Mouse (Mus musculus) right cerebral cortex, postnatal 36 days (tissue): Measurements from ENCODE around the gene Frmd5.
A peak's percentile ranks its signal among the peaks of the same experiment; 100 is the strongest.
"Not testable (repeated sequence)": the region's sequence is repeated elsewhere in the genome, so short reads cannot be mapped to it uniquely, and the experiment has no call there.

Experiments used
- DNase-seq, 2 experiments: peaks; one replicate each; pipeline ENCODE4 v3.0.0; 2022; ENCODE audit warnings: low spot score in 2 of 2, mixed read lengths in 1 of 2

Gene Frmd5

GRCm38 (mm10) chr2:121806959-121807653 is at the start of gene Frmd5:
Gene Frmd5, minus strand, starts transcription at chr2:121807087.
- DNase-seq = peak; percentile 91 to 95

DNA sequence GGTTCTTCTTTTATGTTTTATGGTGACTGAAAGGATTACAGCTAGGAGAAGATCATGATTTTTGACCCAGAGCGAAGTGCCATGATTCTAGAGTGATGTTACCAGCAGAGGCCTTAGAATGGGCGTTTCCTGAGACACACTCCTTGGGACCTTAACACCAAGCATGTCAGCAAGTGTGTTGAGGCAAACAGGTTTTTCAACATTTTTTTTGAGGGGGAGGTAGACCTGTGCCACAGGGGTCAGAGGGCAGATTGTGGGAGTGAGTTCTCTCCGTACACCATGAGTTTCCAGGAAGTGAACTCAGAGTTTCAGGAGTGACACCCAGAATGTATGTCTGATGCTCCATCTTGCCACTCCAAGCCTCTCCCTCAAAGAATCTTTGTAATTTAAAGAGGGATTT is 47.1 kb upstream of the Frmd5 start:
- DNase-seq = no peak

- no peak for DNase-seq
Measured at GRCm38 (mm10) chr2:121852045-121852444, 45.2 kb upstream of the Frmd5 start.

- no peak for DNase-seq
Measured at GRCm38 (mm10) chr2:121846050-121846449, 39.2 kb upstream of the Frmd5 start.

GRCm38 (mm10) chr2:121842249-121842648 is 35.4 kb upstream of the Frmd5 start:
- DNase-seq = no peak

GRCm38 (mm10) chr2:121841453-121841852 is 34.6 kb upstream of the Frmd5 start:
- no peak for DNase-seq

GRCm38 (mm10) chr2:121834926-121835325 is 28.0 kb upstream of the Frmd5 start:
- DNase-seq = no peak

- DNase-seq = no peak
Measured at GRCm38 (mm10) chr2:121832484-121832894, 25.6 kb upstream of the Frmd5 start.

GRCm38 (mm10) chr2:121828411-121828810 is 21.5 kb upstream of the Frmd5 start:
- DNase-seq = no peak

DNA sequence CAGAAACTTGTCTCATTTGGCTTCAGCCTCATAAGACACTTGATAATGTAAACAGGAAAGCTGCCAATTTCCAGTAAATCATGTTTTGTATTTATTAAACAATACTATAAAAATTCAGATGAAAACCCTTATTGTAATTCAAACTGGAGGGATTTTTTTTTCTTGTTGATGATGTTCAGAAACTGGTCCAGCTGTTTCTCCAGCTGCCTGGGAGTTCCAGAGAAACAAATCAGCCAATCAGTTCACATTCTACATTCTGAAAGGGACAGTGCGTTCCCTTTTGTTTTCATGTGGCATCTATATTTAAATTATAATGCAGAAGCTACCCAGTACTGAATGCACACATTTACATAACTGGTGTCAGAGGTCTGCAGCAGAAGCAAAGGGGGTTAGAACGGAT is 19.3 kb upstream of the Frmd5 start:
- no peak for DNase-seq

GRCm38 (mm10) chr2:121824653-121825052 is 17.8 kb upstream of the Frmd5 start:
- DNase-seq = no peak

DNA sequence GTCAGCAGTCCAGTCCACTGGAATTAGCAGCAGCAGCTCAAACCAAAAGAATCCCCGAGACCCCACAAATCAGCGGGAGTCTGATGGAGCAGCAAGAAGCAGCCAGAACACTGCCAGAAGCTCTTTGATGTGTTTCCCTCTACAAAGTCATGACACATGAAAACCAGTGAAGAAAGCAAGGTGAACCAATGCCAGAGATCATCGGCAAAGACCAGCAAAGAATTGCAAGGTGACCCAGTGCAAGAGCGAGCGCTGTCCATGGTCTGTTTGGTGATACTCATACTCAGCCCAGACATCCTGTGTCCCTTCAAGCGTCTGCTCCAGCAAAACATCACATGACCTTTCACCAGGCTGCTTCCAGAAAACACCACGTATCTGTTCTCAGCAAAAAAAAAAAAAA is 14.9 kb upstream of the Frmd5 start:
- no peak for DNase-seq

- not testable (repeated sequence) for DNase-seq
Measured at GRCm38 (mm10) chr2:121810876-121811275, 4.0 kb upstream of the Frmd5 start.

DNA sequence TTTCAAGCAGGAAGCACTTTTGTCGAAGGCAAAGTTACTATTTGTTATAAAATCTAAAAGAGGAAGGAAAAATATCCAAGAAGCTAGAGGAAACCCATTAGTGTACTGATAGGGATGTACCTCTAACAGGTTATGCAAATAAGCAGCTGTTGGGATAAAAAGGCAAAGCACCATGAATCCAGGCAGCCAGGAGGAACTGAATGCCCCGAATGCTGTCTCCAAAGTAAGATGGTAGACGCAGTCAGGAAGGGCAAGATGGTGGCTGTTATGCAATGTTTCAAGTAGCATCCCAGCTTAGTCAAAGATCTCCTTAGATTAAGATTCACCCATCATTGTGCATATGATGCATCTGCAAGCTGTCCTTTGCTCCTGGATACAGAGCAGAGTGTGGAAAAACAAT is 2.2 kb upstream of the Frmd5 start:
- DNase-seq = no peak

DNA sequence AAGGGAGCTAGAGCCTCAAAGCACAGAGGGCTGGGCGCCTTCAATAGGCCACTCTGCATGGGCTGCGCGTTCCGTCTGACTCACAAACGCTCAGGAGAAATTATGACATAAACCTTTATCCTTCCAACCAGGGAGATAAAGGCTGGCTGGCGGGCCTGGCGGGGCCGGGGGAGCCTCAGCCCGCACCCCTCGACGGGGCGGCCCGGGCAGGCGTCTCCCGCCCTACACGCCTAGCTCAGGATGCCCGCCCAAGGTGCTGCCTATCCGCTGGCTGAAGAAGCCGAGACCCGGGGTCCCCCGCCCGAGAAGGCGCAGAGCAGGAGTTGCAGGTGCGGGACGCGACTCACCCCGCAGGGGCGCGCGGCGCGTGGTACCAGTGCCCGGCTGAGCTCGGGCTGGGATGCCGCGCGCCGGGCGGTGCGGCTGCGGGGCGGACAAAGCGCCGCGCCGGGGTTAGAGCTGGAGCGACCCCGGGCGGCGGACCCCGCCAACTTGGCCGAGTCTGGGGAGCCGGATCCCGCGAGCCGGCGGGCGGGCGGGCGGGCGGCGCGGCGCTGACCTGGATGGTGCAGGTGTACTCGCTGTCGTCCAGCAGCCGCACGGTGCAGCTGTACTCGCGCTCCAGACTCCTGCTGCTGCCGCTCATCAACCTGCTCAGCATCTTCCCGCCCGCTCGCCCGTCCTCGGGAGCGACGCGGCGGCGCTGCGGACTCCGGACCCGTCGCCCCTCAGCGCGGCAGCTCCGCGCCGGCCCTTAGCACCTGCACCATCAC is 530 bp downstream of the Frmd5 start:
- DNase-seq = peak in 1 of 2 experiments; percentile 24

GRCm38 (mm10) chr2:121799051-121799450 is 7.8 kb downstream of the Frmd5 start:
- DNase-seq = no peak

- DNase-seq = no peak
Measured at GRCm38 (mm10) chr2:121795995-121796394, 10.9 kb downstream of the Frmd5 start.

DNA sequence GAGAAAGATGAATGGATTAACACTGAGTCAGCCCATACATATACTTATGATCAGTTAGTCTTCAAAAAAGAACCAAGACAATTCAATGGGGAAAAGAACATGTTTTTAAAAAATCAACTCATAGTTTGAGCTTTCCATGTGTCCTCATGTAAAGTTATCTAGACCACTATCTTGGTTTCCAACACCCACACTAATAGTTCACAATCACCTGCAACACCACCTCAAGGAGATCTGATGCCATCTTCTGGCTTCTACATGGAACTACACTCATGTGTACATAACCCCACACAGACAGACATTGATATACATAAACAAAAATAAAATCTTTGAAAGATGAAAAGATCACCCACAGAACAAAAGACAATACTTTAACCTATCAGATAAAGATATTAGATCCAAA is 17.1 kb downstream of the Frmd5 start:
- DNase-seq = no peak

DNA sequence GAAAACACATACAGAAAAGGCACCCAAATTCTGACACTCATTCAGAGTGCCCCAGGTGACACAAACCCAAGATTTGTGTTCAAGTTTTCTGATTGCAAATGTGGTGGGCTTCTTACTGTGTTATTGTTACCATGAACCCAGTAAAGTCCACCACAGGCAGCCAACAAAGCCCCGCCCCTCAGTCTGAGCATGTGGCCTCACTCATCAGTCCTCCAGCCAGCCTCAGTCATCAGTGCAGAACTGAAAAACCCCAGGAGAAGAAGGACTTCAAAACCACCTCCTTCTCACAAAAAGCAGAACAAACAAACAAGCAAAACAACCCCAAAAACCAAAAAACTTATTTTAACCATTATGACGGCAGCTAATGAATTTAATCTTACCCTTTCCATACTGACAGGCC is 18.5 kb downstream of the Frmd5 start:
- DNase-seq = no peak

GRCm38 (mm10) chr2:121787767-121788166 is 19.1 kb downstream of the Frmd5 start:
- no peak for DNase-seq

DNA sequence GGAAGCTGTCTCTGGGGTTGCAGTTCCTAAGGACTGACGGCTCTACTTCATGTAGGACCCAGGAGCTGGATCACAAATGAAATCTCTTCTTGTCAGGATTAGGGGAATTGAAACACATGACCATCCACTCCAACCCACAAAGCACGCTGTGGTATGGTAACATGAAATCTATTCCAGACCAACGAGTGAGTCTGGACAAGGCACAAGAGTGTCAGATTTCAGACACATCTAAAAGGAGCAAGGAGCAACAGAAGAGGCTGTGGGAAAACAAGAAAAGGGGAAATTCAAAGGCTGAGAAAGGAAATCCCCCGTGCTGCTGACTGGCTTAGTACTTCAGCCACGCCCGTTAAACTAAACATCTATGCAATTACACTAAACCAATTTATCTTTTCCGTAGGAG is 19.6 kb downstream of the Frmd5 start:
- DNase-seq = no peak

DNA sequence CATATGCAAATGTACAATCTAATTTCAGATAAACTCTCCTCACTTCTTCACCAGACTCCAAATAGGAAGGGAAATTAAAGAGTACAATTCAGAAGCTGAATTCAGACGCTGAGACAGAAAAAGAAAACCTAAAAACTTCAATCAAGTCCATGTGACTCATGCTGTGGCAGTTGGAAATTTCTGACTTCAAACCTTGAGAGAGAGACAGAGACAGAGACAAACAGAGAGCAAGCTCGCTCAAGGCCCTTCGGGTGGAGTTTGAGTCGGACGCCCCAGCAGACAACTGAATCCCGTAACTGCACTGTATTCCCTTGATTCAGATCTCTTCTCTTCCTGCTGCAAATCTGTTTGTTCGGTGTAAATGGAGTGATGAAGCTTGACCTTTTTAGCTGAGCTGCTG is 30.7 kb downstream of the Frmd5 start:
- DNase-seq = no peak

DNA sequence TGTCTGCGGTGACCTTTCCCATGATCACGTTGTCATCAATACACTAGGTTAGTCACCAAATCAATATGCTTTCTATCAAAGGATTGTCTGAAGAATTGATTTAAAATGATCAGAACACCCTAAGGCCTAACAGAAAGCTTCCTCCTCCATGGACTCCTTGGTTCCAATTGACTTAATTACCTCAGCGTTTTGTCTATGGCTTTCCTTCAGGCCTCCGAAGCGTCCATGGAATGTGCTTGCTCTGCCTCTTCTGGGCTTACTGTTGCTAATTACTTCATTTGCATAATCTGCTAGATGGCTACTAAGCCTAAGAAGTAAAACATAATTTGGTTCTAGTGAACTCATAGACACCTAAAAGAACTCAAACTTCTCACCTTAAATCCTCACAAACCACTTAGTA is 42.0 kb downstream of the Frmd5 start:
- DNase-seq = no peak
